Mouse (Mus musculus): Measurements from ENCODE around the gene Spred2.
"Not testable (repeated sequence)": the region's sequence is repeated elsewhere in the genome, so short reads cannot be mapped to it uniquely, and the experiment has no call there.

Gene Spred2

GRCm38 (mm10) chr11:20020720-20021119, 96.5 kb downstream of the Spred2 start:
- DNase-seq (ENCODE audit: low read depth, low spot score): no peak

DNA sequence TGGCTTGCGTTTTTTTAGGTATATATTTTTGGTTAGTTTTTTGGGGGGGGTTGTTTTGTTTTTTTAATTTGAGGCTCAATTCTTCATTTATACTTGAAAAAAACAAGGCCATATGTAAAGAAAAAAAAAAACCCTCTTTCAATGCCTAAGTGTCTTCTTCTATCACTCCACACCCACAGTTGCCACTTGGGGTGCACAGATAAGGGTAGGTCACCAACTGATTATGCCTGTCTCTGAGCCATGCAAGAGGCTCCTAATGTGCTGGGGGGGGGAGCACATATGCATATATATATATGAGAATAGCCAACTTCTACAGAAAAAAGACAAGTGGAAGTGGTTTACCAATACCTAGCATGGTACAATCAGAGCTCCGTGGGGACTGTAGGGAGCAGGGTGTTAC, 98.3 kb downstream of the Spred2 start:
- no peak for DNase-seq (ENCODE audit: low read depth, low spot score)

DNA sequence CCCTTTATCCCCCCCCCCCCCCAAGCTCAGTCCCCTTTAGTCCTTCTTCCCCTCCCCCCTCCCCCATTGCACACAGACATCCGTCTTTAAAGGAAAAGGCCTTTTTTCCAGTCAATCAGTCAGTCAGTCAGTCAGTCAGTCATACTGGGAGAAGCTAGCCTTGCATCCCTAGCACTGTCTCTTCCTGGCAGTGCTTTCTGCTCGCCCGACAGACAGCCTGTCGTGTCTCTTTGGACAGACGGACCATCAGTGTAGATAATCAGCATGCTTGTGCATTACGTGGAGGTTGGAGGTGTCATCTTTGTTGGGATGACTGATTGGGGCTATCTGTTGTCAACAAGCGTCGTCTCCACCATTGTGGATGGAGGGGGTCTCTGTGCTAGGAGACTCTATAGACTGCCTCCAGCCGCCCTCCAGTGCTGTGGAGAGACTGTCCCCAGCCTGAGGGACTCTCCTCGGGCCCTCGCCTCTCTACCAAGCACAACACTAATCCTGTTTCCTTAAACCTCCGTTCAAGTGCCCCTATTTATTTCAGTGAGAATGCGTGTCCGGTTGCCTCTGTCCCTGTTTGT, 98.8 kb downstream of the Spred2 start:
- no peak for DNase-seq (ENCODE audit: low read depth, low spot score)

GRCm38 (mm10) chr11:20025899-20026298, 101.7 kb downstream of the Spred2 start:
- DNase-seq (ENCODE audit: low read depth, low spot score): no peak

DNA sequence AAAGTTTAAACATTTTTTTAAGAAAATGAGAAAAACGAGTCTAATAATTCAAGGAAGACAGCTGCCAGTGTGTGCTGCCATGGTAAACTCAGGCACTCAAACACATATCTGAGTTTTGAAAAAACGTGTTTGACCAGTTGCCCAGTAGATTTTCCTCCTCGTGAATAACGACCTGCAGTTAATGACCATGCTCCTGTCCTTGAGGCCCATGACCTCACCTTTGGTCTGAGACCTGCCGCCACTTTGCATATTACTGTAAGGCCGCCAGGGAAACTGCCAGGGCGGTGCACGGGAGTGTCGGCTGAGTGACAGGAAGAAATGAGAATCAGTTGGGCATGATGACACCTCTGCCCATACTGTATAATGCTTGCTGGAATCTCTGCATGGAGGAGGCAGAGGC, 103.5 kb downstream of the Spred2 start:
- DNase-seq (ENCODE audit: low read depth, low spot score): no peak

- no peak for DNase-seq (ENCODE audit: low read depth, low spot score)
Observed at GRCm38 (mm10) chr11:20028396-20028795, 104.2 kb downstream of the Spred2 start.

- DNase-seq (ENCODE audit: low read depth, low spot score): no peak
Observed at GRCm38 (mm10) chr11:20029014-20029413, 104.8 kb downstream of the Spred2 start.

- DNase-seq (ENCODE audit: low read depth, low spot score): not testable (repeated sequence)
Observed at GRCm38 (mm10) chr11:20030973-20031372, 106.8 kb downstream of the Spred2 start.

GRCm38 (mm10) chr11:20031536-20031935, 107.4 kb downstream of the Spred2 start:
- no peak for DNase-seq (ENCODE audit: low read depth, low spot score)

DNA sequence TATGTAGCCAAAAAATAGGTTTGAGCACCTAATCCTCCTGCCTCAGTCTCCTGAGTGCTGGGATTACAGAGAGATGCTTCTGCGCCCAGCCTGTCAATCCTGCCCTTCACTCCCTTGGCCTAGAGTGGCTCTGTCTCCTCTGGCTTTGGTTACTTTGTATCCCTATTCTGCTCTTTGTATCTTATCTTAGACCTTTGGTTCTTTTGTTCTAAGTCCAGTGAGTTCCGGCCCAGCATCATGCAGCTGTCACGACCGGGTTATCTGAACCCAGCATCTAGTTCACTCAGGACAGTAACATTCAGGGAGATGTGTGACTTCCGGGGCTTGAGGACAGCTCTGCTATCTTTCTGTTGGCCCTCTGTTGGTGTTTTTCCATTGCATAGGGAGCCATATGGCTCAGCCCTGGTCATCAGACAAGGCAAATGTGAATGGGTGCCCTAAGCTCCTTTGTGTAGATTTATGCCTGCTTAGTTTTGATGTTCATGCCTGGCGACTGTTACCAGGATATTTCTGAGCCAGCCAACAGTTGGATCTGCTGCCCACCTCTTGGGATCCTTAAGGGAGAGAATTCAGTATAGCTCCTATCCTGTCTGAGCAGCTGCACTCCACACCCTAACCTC, 109.5 kb downstream of the Spred2 start:
- no peak for DNase-seq (ENCODE audit: low read depth, low spot score)

DNA sequence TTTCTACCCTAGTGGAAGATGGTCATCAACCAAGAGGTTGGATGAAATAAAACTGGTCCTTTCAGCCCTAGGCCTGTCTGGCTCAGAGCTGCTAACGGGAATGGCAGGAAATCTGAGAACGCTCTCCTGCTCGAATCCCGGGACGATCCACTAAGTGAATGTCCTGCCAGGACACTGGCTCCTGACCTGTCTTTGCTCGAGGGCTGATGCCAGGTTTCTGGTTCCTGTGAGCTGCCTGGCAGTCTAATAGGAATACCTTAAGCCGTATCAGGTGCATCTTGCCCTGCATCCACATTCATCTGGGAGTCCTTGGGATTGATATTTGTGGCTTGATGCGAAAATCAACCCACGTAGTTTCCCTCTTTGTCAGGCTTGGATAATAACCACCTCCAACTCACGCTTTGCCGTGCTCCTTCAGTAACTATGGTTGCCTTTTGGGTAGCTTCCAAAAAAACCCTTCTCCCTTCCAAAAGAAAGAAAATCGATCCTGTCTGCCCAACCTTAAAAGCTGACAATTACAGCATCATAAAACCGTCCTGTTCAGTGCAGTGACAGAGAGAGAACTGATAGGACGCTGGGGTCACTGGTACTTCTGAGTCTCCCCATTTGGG, 110.3 kb downstream of the Spred2 start:
- no peak for DNase-seq (ENCODE audit: low read depth, low spot score)

- DNase-seq (ENCODE audit: low read depth, low spot score): no peak
Observed at GRCm38 (mm10) chr11:20035343-20035928, 111.3 kb downstream of the Spred2 start.

- DNase-seq (ENCODE audit: low read depth, low spot score): no peak
Observed at GRCm38 (mm10) chr11:20035972-20036371, 111.8 kb downstream of the Spred2 start.

- no peak for DNase-seq (ENCODE audit: low read depth, low spot score)
Observed at GRCm38 (mm10) chr11:20037739-20038138, 113.6 kb downstream of the Spred2 start.

GRCm38 (mm10) chr11:20038723-20039122, 114.5 kb downstream of the Spred2 start:
- DNase-seq (ENCODE audit: low read depth, low spot score): no peak

DNA sequence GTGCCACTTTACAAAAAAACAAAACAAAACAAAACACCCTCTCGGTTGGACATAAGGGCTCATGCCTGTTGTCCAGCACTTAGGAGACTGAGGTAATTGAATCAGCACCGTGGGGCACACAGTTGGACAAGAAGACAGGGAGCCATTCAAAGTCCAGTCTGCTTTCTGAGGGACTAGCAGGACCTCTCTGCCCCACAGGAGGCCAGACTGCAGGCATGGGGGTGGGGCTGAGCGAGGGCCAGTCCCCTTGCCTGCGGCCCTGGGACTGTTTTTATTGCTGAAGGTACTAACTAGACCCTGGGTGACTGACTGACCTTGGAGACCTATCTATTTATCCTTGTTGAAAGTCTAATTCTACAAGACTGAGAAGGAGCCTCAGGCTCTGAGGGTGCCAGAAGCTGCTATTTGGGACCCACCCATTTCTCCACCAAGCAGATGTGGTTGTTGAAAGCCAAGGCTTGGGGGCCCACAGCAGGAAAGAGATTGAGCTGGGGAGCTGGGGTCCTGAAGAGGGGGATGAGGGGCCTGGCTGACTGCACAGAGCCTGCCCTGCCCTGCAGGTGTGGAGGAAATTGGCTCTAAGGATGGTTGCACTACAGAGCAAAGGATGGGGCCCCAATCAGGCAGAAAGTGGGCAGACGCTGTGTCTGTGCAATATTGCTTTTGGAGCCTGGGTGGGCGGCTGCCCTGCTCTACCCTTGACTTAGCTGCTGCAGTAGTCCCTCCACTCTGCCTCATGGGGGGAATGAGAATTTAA, 117.2 kb downstream of the Spred2 start:
- no peak for DNase-seq (ENCODE audit: low read depth, low spot score)

DNA sequence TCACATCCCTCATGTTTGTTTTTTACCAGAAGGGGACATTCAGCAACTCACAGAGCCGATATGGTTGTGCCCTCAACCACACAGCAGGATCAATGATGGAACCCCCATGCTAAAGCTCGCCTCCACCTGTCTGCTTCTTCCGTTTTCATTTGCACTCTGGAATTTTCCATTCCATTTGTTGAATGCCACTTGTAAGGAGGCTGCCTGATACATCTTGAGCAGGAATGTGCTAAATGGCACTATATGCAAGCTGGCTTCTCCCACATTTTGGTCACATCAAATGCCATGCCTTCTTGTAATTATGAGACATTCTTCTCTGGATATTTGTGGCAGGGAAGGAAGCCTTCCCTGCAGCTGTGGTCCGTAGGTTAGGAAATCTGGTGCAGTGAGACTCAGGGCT, 117.9 kb downstream of the Spred2 start:
- DNase-seq (ENCODE audit: low read depth, low spot score): no peak

GRCm38 (mm10) chr11:20043256-20043655, 119.1 kb downstream of the Spred2 start:
- DNase-seq (ENCODE audit: low read depth, low spot score): no peak

DNA sequence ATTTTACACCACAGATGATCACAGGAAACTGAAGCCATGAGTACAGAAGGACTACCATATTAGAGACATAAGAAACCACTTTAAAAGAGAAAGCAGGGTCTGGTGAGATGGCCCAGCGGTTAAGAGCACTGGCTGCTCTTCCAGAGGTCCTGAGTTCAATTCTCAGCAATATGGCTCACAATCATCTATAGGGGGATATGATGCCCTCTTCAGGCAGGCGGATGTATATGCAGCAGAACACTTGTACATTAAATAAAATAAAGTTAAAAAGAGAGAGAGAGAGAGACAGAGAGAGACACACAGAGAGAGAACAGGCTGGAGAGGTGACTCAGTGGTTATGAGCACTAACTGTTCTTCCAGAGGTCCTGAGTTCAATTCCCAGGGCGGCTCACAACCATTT, 121.4 kb downstream of the Spred2 start:
- no peak for DNase-seq (ENCODE audit: low read depth, low spot score)

DNA sequence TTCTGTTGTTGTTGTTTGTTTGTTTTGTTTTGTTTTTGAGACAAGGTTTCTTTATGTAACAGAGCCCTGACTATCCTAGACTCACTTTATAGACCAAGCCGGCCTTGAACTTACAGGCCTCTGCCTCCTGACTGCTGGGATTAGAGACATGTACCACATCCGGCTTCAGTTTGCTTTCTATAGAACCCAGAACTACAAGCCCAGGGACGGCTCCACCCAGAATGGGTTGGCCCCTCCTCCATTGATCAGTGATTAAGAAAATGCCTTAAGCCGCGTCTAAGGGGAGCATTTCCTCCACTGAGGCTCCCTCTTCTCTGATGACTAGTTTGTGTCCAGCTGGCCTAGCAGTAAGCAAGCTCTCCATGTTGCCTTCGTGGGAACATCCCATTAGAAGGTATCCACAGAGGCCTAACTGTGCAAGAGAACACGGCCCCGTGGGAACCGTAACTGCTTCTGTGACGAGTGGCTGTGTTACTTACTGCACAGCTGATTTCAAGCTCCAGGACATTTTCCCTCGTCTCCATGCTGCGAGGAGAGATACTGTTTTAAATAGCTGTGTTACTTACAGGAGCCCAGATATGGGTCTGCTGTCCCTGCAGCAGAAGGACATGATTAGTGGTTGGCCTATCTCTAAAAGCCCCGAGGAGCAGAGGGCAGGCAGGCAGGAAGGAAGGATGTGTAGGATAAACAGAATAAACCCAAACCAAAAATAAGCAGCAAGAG, 128.8 kb downstream of the Spred2 start:
- no peak for DNase-seq (ENCODE audit: low read depth, low spot score)

DNA sequence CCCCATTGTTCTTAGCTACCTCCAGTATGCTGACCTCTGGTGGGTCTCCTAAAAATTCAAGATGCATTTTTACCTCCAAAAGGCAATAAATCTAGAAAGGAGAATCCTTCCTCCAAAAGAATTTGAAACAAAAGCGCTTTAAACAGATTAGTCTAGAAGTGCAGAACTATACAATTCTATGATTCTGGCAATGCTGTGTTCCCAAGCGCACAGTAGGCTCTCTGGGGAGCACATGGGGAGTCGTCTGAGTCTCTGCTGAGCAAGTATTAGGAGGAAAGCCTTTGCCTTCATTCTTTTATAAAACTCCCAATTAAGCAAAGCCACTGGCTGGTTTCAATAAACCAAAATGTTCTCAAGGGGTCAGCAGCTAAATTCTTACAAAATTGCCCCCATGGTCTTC, 129.8 kb downstream of the Spred2 start:
- no peak for DNase-seq (ENCODE audit: low read depth, low spot score)

GRCm38 (mm10) chr11:20054617-20055016, 130.4 kb downstream of the Spred2 start:
- no peak for DNase-seq (ENCODE audit: low read depth, low spot score)
